Mouse (Mus musculus) neural tube, embryonic 10.5 days (tissue): ENCODE results near the gene Ica1.

Experiments used
- DNase-seq: peaks from one replicate; pipeline ENCODE4 v3.0.0-alpha.2; 2017; ENCODE audit warnings: low spot score; ENCODE audit errors: extremely low spot score

Ica1 gene

DNA sequence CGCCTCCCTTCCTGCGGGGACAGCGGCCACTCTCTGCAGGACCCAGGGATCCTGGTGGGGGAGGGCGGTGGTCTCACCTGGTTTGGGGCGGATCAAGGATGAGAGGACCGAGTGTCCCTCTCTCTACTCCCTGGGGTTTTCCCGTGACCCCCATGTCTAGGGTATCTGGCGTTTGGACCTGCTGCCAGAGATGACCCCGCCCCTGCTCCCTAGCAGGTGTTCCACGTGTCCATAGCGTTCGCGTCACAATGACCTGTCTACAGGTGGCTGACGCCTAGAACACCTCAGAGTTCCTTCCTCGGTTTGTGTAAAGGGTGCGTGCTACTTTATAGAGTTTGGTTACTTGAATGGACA, at the start of gene Ica1:
Ica1 (minus strand) TSS at position 193 of the 354 bp plus-strand sequence.
- DNase-seq = no peak

DNA sequence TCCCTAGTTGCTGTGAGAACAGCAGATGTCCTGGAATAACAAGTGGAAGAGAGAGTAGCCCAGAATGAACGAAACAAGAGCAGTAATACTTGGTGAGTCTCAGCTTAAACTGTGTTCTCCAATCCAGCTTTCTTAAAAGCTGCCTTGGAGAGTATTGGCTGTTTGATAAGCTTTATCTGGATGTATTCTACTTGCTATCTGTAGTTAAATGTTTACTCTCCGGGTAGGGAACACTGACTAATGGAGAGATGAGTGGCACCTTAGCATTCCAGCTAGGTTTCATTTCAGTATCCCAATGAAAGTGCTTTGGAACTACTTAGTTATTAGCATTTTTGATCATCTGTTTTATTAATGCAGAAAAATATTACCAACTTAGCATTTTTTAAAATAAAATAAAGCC, 41.6 kb upstream of the Ica1 start:
- DNase-seq = no peak

DNA sequence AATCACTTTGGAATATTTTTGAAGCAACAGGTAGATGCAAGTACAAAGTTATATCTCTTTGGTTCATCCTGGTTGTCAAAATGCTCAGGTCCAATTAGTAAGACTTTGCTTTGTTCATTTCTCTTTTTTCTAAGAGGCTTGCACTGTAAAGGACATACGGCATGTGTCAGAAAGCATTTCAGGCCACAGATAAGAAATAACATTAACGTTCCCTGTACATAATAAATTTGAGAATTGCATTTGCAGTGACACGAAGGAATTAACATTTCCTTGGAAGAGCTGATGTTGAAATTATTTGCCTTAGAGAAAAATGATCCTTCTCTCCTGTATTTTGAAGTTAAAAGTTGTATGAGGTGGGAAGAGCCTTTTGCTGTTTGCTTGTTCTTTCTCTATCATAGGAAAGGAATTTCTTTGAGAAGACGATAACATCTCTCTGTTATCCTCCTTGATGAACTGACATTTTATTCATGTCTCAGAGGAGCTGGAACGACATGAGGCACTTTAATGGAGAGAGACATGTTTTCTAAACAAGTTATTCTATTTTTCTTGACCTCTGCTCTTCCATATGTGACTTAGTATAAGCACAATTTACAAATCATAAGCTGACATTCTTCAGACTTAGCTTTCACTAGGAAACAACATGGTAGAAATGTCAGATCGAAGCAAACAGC, 36.2 kb upstream of the Ica1 start:
- no peak for DNase-seq

DNA sequence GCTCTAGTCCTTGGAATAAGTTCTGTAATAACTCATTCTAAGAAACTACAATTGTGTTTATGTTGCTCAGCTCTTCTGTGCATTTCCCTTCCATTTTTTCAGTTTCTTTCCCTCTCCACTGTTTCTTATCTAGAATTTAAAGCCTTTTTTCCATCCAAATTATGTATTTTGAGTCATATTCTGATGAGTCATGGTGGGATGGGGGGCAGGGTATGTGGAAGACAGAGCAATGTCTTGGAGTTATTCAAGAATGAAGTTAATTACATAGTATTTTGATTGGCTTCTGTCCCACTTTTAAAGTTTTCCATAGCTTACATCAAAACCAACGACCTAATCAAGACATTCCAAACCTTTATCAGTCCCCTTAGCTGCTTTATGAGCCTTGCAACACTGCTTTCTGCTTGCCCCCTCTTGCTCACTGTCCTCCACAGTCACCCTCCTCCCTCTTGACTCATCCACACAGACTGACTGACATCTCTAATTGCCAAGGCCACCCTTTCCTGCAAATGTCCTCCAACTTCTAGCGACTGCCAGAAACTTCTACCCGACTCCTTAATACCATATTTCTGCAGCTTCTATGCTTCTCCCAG, 24.4 kb upstream of the Ica1 start:
- no peak for DNase-seq

DNA sequence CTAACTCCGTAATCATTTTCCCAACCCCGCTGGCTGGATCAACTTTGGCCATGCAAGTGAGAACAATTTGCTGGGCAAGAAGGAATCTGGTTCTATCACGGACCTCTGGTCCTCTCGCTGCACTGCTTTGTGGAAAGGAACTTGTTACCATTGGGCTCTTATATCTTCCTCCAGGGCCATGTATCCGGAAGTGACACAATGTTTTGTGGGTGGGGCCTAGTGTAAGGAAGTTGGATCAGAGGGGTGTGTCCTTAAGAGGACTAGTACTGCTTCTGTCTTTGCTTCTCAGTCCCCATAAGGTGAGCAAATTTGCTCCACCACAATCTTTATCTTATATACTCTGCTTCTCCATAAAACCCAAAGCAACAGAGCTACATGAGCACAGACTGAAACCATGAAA, 14.1 kb upstream of the Ica1 start:
- no peak for DNase-seq

DNA sequence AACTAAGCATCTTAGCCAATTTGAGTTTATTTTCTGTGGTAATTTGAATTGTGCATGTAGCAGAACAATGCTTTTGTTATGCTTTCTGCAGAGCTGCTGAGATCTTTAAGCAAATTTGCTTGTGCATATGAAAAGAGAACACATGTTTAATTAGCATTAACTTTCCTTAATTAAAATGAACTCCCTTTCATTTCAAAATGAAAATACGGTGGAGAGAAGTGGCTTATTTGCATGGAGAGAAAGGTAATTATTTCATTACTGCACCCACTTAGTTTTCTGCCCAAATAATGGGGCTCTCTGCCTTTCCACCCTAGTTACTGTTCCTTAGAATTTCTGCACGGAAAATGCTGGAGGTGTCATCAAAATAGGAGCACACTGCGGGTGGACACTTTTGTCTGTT, 13.5 kb upstream of the Ica1 start:
- DNase-seq = no peak

DNA sequence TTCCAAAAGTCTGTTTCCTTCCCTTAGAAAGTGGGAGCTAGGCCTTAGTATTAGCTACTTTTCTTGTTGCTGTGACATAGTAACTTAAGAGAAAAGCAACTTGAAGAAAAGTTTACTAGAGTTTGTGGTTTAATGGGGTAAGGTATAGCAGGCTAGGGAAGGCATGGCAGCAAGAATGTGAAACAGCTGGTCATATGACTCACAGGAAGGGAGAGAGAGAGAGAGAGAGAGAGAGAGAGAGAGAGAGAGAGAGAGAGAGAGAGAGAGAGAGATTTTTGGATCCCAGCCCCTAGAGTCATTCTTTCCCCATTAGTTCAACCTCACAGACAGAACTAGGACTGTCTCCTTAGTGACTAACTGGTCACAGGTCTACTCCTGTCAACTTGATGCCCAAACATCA, 2.3 kb upstream of the Ica1 start:
- no peak for DNase-seq

DNA sequence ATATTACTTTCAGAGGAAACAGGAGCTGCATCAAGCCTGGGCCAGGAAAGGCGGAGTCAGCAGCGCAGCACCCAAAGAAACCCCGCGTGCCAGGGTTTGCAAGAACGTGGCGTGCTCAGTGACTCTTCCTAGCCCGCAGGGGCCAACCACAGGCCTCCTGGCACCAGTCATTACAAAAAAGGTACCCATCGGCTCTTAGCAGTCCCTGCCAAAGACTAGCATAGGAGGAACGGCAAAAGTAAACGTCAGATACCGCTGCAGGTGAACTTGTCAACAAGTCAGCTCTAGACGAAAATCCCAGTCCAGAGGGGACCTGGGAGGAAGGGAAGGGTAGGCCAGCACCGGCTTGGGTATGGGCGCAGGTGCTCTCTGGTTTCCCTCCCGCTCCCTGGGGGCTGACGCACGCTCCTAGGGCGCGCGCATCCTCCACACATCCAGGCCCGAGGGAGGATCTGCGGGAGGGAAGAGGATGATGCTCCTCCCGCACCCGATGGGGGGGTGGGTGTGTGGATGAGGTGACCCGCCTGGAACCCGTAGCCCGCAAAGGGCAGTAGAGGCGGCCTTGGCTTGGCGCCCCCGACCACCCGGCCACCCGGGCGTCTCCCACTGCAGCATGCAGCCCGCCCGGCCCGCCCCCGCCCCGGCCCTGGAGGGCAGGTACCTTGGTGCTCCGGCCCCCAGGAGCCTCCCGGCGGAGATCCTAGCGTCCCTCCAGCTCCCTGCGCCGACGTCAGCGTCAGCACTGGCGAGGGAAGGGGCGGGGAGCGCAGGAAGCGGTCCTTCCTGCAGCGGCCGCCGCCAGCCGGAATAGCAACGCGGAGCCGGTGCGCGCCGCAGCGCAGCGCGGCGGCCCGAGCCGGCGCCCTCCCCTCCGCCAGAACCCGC, 635 bp downstream of the Ica1 start:
- DNase-seq = peak; percentile 68

DNA sequence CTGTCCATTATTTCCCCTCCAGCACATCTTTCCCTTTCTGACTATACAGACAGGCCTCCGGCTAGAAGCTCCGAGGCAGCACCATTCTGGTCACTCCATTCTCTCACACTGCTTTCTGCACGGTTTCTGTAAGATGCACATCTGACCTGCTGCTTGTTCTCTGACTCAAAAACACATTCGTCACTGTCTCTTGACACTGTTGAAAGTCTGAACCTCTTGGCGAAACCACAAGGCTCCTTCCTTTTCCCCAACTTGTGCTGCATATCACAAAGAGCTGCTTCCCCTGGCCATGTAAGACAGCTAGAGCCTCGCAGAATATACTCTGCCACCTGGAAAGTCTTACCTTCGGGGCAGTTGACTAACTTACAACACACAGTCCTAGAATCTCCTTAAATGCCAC, 6.7 kb downstream of the Ica1 start:
- no peak for DNase-seq

DNA sequence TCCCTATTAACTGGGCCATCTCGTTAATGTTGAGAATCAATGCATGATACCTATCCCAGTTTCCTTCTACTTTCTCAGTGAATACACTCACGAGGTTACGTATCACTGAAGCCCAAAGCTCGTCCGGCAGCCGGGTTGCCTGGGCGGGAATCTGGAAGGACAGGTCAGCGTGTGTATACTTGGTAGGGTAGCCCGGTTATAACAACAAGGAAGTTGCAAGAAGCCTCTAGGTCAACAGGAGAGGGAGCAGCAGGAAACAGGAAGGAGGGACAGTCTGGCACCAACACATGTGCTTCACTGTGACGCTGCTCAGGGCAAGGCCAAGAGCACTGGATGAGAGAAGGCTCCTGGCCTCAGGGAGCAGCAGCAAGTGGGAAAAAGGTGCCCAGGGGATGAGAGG, 7.9 kb downstream of the Ica1 start:
- DNase-seq = no peak

DNA sequence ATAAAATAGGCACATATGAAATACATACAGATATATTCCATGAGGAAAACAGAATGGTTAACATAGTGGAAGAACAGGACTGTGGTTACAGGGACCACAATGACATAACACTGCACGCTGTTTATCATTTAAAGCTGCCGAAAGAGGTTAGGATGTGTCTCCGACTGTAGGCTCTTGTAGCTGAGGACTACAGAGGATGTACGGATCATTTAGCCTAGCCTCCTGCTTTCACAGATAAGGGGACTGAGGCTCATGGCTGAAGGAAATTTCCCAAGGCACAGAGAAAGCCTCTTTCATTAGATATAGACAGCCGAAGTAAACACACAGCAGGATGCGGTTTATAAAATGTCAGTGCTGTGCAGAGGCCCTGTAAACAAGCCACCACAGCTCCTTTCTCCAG, 8.5 kb downstream of the Ica1 start:
- DNase-seq = no peak

DNA sequence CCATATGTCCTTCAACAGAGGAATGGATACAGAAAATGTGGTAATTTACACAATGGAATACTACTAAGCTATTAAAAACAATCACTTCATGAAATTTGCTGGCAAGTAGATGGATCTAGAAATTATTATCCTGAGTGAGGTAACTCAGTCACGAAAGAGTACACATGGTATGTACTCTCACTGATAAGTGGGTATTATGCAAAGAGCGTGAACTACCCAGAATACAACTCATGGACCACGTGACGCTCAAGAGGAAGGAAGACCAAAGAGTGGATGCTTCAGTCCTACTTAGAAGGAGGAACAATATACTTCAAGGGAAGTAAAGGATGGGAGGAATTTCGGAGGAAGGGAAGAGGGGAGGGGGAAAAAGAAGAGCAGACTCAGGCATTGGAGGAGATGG, 11.6 kb downstream of the Ica1 start:
- no peak for DNase-seq

DNA sequence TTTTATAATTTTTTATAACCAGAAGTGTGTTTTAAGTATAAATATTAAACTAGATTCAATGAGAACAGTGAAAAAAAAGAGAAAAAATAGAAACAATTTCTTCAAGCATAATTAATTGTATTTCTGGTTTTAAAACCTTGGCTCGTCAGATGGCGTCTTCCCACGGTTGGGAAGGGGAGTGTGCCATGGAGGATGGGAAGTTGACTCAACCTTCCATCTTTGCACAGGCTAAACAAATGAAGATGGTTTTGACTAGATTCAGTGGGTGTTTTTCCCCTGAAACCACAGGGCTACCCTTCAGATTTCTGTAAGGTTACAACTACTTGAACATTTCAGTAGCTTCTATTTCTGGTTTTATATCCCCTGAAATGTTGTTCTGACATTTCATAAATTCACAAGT, 12.5 kb downstream of the Ica1 start:
- DNase-seq = no peak

DNA sequence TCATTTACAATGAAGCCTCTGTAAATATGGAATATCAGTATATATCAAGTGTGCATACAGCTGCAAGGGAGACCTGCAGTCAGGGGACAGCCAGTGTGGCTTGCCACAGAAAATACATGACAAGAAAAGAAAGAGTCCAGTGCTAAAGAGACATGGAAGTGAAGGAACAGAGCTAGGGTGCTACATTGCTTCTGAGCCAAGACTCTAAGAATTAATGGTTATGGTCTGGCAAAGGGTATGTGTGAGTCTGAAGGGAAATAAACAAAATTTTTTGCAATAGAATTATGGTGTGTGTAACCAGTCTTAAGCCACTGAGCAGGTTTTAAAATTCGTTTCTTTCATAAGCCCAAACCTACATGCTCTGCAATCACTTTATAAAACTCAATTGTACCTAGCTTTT, 13.2 kb downstream of the Ica1 start:
- no peak for DNase-seq

DNA sequence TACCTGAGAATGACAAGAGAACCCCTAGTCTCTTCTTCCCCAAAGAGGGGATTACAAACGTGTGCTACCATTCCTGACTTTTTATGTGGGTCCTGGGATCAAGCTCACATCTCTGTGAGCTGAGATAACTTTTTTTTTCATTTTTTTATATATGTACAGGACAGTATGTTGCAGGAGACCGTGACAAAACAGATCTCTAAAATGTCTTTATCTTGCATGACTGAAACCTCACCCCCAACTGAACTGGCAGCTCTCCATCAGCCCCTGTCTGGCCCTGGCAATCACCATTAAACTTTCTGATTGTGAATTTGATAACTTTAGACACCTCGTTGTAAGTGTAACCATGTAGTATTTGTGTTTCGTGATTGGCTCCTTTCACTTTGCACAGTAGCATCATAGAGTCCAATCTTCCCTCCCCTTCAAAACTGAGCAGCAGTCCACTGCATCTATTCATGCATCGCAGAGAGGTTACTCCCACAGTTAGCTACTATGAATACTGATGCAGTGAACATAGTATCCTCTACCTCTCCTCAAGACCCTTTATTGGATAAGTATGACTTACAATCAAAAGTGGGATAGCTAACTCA, 17.5 kb downstream of the Ica1 start:
- no peak for DNase-seq

DNA sequence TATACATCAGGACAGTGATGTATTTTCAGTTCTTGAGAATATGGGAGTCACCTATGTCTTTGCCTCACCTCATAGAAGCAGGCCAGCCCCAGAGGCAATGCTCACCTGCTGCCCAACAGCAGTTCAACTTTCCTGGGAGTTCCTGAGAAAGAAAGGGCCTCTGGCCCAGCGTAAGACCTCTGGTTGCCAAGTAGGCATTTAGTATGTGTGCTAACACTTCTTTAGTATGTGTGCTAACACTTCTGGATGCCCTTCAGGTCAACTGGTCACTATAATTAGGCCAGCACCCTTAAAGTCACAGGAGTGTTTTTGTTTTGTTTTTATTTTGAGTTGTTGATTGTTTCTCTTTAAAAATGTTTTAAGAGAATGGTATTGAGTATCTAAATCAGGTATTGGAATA, 18.4 kb downstream of the Ica1 start:
- no peak for DNase-seq

DNA sequence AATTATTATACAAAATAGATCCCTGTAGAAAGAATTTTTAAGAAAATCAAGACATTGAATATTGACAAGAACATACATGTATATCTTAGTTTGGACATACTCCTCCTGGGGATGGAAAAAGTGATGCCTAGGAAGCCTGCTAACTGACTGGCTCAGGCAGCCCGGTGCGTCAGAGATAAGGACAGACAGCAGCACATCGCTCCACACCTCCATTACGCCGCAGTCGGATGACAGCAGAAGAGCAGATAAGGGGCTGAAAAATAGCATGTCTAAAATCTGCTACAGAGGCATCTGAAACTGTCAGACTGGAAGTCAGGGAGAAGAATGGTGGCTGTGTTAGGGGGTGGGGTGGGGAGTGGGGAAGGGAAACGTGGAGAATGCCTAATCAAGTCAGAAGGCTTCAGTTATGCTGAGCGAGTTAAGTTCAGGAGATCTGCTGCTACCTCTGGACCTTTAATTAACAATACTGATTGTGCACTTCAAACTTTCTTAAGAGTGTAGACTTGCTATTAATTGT, 22.5 kb downstream of the Ica1 start:
- no peak for DNase-seq

DNA sequence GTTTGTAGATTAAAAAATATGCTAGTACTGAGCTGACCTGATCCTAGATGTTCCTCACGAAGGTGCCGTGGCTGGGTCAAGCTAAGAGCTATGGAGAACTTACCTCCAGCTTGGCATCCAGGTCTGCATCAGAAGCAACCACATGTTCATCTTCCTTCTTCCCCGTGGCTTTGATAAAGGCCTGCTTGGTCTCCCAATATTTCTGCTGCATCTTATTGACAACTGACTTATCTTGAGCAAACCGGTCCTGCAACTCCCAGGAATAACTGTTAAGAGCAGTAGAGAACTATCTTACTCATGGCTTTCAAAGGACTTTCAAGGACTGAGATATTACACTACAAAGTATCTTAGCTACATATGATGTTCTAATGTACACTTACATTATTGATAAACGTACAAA, 23.8 kb downstream of the Ica1 start:
- no peak for DNase-seq

DNA sequence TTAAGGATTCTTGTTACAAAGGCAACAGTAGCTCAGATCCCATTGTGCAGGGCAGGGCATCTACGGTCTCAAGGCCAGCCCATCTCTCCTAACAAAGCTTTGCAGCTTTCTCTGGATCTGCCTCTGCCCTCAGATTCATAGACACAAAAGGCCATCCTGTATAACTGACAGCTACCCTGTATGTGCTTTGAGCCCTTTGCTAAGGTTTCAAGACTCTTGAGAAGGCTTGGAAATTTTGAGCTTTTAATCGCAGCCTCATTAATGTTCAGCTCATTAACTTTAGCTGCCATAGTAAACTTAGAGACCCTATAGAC, 24.6 kb downstream of the Ica1 start:
- no peak for DNase-seq

DNA sequence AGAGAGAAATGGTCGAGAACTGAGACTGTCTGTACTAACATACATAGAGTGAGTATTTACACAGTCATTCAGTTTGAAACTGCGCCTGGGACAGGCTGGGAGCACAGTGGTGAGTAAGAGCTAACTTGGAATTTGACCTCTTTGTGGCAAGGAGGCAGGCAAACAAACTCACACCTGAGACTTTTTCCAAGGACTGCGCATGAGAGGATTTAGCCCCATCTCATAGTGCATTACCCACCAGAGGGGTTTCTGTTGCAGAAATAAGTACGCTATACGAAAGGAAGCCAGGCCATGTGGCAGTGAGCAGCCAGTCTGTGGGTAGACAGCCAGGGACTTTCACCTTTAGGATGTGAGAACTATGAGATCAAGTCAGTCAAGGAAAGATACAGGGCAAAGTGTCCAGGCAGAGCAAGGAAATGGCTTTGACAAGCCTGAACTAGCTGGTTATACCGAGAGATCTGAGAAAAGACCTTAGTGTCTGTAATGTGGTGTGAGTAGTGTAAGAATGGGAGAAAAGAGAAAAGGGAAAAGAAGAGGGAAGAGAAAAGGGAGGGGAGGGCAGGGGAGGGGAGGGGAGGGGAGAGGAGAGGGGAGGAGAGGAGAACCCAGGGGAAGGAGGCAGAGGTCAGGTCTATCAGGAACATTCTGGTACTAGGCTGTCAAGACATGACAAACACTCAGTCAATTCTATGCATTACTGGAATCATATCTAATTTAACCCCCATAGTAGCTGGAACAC, 25.1 kb downstream of the Ica1 start:
- no peak for DNase-seq

DNA sequence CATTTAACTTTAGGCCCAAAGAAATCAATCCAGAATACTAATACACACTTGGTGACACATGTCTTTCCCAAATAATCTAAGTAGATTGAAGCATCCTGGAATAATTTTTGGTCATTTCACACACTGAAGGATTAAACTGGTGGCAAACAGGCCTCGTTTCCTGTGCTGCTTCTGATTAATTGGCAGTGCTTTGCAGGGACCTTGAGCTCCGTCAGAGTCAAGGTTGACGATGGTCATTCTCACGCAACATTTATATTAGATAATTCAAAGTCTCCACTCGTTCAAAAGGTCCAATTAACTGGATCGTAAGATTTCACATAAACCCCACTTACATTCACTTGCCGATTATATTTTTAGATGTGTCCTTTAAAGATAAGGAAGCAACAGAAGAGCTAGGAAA, 33.4 kb downstream of the Ica1 start:
- DNase-seq = no peak
